Mouse (Mus musculus) adrenal gland, postnatal 10 days (tissue): ENCODE measurements around the gene Slc22a13. TPM values are rescaled to one million over a fixed set of nuclear protein-coding genes. Genes with fewer than 3 reads are reported as not detected.
"Not testable (repeated sequence)": the region's sequence is repeated elsewhere in the genome, so short reads cannot be mapped to it uniquely, and the experiment has no call there.

Experiments
- DNase-seq: peaks from one replicate; pipeline ENCODE4 v3.0.0; 2021; ENCODE audit warnings: mixed read lengths
- long read RNA-seq, 2 experiments: library from polyadenylated mRNA; stranded (forward); transcript quantifications; one replicate each; pipeline ENCODE4 v2.0.0; 2021
- total RNA-seq, 2 experiments: library from RNA; stranded (reverse); gene quantifications; 2 replicates each; pipeline ENCODE4 v1.2.3; 2021

Gene Slc22a13
- total RNA-seq: not detected
- long read RNA-seq, experiment 1: 0 reads
- long read RNA-seq, experiment 2, partial matches to known transcripts: 0 of 1 reads
- long read RNA-seq, experiment 2, other reads (novel, unspliced or antisense): 0 of 1 reads

GRCm38 (mm10) chr9:119208998-119209397 is at the start of gene Slc22a13:
Gene Slc22a13 (minus strand): TSS chr9:119209098.
- no peak for DNase-seq

DNA sequence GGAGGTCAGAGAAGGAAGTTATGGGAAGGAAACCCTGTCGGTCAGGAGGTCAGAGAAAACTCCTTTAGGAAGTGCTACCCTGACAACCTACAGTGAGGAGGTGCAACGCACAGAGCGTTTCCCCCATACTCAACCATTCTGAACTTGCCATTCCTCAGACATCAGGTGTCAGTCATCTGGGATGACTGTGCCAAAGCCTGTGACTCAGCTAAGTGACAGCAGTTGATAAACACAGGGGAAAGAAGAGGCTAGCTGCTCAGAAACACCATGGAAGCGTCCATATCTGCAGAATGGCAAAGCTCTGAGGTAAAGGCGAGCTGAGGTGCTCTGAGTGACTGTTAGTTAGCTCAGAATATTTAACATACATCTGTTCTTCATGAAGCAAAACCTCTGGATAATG is 49.2 kb upstream of the Slc22a13 start:
- DNase-seq: no peak

GRCm38 (mm10) chr9:119256161-119256560 is 47.3 kb upstream of the Slc22a13 start:
- no peak for DNase-seq

- DNase-seq: no peak
These were observed 46.2 kb upstream of the Slc22a13 start for GRCm38 (mm10) chr9:119255096-119255495.

DNA sequence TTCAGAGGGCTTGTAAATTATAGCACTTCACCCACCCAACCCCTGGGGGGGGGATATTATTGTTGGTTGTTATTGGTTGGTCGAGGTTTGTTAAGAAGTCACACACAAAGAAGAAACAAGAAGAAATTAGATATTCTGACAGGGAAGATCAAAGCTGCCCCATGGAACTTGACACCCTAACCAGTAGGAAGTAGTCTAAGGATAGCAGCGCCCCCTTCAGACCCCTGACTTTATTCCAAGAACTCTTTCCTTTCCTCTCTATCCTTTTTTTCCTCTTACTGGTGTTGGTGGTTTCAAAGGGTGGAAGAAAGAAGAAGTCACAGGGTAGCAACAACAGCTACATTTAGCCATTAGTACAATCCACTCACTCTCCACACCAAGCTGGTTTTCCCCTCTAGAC is 45.3 kb upstream of the Slc22a13 start:
- DNase-seq: no peak

- DNase-seq: no peak
These were observed 39.1 kb upstream of the Slc22a13 start for GRCm38 (mm10) chr9:119247996-119248395.

- peak; percentile 54 for DNase-seq
These were observed 37.9 kb upstream of the Slc22a13 start for GRCm38 (mm10) chr9:119246826-119247225.

GRCm38 (mm10) chr9:119243981-119244380 is 35.1 kb upstream of the Slc22a13 start:
- no peak for DNase-seq

GRCm38 (mm10) chr9:119241169-119241865 is 32.4 kb upstream of the Slc22a13 start:
- DNase-seq: no peak

DNA sequence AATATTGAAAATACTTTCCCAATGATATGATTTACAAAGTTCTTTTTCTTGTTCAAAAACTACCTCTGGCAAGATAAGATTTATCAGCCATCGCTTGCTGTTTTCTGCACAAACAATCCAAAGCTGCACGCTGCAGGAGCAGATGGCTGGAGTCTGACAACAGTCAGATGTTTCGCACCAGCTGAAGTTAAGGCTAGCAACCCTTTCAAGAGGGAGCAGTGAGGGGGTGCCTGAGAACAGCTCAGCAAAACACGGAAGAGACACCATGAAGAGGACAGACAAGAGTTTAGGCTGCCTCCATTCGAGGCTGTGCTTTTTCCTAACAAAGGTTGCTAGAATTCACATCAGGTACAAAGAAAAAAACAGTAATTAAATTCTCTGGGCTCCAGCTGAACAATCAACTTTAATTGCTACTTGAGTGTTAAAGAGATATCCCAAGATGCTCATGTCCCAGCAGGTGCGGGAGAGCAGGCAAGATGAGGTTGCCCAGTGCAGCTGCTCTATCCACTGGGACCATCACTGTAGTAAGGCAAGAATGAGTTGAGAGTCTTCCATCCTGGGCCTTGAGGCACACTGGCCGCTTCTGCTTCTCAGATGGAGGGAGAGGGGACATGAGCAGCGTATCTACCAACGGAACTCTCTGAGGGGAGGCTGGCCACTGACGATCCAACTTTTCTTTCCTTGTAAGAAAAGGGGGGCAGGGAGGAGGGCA is 31.5 kb upstream of the Slc22a13 start:
- DNase-seq: no peak

- DNase-seq: no peak
These were observed 30.4 kb upstream of the Slc22a13 start for GRCm38 (mm10) chr9:119239274-119239673.

DNA sequence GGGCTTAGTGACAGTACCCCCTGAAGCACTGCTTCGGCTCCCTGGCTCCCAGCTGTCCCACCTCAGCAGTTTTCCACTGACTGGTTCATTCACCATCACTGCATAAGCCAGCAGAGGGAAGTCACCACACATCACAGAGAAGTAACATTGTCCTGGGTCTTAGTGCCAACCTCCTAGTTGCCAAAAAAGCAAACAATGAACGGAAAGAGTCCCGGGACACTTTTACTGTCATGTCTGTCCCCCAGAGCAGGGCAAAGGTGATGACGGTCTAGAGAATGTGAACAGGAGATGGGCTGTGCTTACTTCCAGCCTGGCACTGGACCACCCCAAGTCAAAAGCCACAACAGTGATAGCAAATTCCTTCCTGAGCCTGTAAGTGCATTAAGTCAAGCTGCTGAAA is 29.9 kb upstream of the Slc22a13 start:
- no peak for DNase-seq

DNA sequence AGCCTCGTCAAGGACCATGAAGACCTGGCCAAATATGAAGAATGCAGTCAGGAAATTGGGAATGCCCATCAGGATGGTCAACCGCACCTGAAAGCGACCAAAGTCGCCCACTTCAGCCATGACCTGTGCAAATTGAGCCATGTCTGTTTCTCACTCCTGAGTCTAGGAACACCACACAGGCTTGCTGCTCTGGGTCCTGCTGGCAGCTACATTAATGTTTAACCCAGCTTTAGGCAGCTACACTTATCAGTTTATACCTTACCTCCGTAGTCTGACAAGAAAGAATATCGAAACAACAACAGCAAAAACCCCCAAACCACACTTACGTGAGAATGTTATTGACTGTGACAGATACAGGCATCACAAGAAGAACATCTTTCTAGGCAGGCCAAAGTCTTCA is 22.7 kb upstream of the Slc22a13 start:
- no peak for DNase-seq

GRCm38 (mm10) chr9:119230829-119231228 is 21.9 kb upstream of the Slc22a13 start:
- DNase-seq: no peak

- DNase-seq: no peak
These were observed 11.4 kb upstream of the Slc22a13 start for GRCm38 (mm10) chr9:119220249-119220648.

DNA sequence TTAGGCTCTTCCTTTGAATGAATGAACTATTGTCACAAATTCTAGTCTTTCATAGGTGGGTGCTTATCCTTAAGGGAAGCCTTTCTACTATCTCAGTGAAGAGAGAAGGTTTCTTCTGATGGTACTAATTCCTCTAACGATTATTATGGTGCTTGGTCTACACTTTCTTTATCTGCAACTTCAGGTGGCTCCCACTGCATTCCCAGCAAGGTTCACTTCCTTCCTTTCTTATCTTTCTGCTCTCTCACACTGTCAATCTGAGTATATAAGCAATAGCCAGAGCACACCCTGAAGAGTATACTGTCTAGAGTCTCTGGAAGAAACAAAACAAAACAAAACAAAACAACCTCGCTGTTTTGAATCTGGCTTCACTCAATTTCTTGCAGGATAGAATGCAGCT is 10.8 kb upstream of the Slc22a13 start:
- DNase-seq: no peak

DNA sequence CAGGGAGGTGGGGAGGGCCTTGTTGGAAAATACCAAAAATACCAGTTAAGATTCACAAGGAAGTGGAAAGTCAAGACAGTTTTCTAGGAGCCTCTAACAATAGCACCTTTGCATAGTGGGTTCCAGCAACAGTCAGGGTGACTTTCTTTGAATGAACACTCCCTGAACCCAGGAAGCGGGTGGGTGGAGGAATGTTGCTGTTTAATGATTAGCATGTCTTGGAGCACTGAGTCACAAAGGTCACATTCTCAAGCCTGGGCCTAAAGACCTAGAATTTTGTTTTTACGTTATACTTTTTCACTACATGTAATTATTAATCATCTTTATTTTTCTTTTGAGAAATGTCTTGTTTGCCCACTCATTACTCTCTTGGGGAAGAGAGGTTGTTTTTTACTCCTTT is 6.4 kb upstream of the Slc22a13 start:
- not testable (repeated sequence) for DNase-seq

- DNase-seq: no peak
These were observed 5.7 kb upstream of the Slc22a13 start for GRCm38 (mm10) chr9:119214601-119215000.

DNA sequence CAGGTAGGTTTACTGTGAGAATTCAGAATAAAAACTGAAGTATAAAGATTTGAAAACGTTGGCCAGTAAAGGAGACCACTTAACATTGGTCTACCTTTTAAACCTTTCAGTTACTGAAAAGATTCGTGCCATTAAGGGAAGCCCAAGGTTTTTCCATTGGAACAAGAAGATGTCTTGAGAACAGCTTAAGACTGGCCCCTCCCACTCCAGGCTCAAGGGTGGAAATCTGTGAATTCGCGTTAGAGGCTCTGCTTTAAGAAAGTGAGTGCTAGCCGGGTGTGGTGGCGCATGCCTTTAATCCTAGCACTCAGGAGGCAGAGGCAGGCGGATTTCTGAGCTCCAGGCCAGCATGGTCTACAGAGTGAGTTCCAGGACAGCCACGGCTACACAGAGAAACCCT is 4.1 kb upstream of the Slc22a13 start:
- DNase-seq: no peak

DNA sequence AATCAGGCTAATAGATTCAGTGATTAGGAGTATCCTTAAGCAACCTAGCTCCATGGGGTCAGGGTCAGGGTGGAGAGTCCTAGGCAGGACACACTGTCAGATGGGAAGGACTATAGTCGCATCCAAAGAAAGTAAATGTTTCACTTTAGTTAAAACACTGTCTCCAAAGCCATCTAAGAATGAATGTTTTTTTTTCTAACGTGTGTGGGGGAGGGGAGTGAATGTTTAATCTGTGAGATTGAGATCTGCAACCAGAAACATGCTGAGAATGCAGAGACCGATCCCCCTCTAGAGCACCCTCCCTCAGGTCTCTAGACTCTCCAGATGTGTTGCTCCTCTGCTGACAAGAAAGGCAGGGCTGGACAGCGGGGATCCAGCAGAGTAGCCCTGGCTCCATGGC is 1.8 kb downstream of the Slc22a13 start:
- DNase-seq: no peak

DNA sequence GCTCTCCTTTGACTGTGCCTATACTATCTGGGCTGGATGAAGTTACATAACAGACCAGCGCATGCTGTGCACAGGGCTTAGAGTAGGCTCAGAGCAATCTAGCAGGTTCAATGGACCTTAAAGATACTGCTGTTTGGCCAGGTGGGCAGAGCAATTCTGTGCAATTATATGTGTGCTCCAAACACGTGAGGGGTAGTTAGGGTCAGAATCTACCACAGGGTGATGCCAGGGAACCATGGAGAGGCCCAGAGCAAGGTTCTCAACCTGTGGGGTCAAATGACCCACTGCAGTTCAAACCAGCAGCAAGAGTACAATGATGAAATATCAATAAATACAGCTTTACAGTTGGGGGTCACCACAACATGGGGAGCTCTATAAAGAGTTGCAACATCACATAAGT is 2.2 kb downstream of the Slc22a13 start:
- no peak for DNase-seq

GRCm38 (mm10) chr9:119205756-119206155 is 3.1 kb downstream of the Slc22a13 start:
- no peak for DNase-seq

GRCm38 (mm10) chr9:119203617-119204016 is 5.3 kb downstream of the Slc22a13 start:
- no peak for DNase-seq

DNA sequence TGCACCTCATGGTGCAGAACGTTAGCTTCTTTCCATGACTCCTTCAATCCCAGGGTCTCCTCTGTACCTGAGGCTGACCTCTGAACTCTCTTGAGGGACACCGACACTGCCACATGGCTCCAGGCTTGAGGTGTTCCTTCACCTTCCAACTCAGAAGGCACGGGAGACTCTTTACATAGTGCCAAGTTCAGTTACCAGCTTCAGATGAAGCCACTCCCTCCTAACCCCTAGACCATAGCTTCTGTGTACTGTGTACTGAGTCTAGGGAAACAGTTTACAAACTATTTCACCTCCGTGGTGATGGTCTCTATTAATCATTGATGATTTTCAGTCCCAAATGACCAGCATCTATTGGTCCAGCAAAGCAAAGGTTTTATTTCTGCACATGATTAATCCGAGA is 7.2 kb downstream of the Slc22a13 start:
- DNase-seq: no peak
